Mouse (Mus musculus): ENCODE data around the gene Foxk2.
A peak's percentile ranks its signal among the peaks of the same experiment; 100 is the strongest.

GRCm38 (mm10) chr11:121229018-121229439 lies 30.8 kb upstream of the Foxk2 start, which contains the start of gene Cybc1:
- TF ChIP-seq CTCF (IDR thresholded peaks at IDR 0.05; ENCODE audit: control insufficient read depth, insufficient read depth, low read length) (peak; percentile 24; the same call in 1 of the 2 replicates), POLR2A (IDR thresholded peaks at IDR 0.05; ENCODE audit: borderline replicate concordance, control insufficient read depth, low read depth, low read length) (peak; percentile 48; the same call in 1 of the 2 replicates)

Data from bone marrow, adult 2 months (tissue).